Mouse (Mus musculus): ENCODE measurements around the gene Abi3bp.

Abi3bp gene

DNA sequence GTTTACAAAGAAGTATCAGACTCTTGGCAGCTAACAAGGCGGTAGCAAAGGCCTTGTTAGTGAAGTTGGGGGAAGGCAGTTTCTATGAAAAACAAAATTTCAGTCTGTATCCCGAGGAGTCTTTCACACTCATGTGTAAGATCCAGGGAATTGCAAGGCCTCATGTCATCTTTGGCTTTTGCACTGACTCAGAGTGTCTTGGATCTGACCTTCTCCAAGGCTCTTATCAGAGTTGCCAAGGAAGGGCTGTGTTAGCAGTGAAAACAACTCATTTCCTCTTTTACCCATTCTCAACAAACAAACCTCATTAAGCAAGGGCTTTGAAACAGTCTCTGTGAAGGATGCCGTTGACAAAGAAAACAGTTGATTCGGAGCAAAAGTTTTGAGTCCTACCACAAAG lies 17.6 kb downstream of the Abi3bp start:
- no peaks in the 10 kb centered on the region for H3K36me3 ChIP-seq (ENCODE audit: control insufficient read depth, insufficient read depth, low read length, poor library complexity, severe bottlenecking)
- no peaks in the 10 kb centered on the region for H3K27me3 ChIP-seq (ENCODE audit: control insufficient read depth, insufficient read depth, low read length, poor library complexity, severe bottlenecking)
- DNase-seq (ENCODE audit: low read depth, low spot score), result no peak

DNA sequence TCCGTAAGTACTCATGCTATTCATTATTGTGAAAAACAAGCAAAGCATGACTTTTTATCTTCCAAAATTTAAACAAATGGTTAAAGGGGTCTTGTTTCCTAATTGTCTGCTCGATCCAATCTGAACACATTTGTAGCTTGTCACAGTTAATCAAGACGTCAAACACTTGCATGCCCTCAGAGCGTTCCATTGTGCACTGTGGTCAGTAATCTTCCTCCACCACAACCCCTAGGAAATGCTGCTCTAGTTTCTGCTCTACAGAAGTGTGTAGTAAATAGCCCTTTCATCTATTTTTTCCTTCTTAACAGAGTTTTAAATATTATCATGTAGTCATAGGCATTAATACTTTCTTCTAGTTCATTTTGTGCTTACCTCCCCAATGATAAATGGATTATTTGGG lies 19.1 kb downstream of the Abi3bp start:
- no peaks in the 10 kb centered on the region for H3K27me3 ChIP-seq (ENCODE audit: control insufficient read depth, insufficient read depth, low read length, poor library complexity, severe bottlenecking)
- H3K36me3 ChIP-seq (ENCODE audit: control insufficient read depth, insufficient read depth, low read length, poor library complexity, severe bottlenecking), result no peaks in the 10 kb centered on the region
- no peak for DNase-seq (ENCODE audit: low read depth, low spot score)

DNA sequence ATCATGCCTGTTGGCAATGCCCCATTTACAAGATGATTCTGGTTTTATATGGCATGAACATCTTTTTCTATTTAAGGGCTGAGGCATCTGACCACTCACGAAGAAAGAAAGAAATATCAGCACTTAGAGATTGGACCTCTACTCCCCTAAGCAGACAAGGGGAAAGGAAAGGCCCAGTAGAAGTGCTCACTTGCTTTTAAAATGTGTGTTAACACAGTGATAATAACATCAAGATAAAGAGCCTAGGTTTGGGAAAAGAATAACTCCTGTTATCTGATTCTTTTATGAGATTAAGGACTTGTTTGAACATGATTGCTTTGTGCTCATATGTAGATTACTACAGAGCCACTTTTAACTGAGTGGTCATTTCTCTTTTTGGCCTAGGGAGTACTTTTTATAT lies 21.0 kb downstream of the Abi3bp start:
- Histone ChIP-seq H3K36me3 (ENCODE audit: control insufficient read depth, insufficient read depth, low read length, poor library complexity, severe bottlenecking) (no peaks in the 10 kb centered on the region), H3K27me3 (ENCODE audit: control insufficient read depth, insufficient read depth, low read length, poor library complexity, severe bottlenecking) (no peaks in the 10 kb centered on the region)
- DNase-seq (ENCODE audit: low read depth, low spot score), result no peak

DNA sequence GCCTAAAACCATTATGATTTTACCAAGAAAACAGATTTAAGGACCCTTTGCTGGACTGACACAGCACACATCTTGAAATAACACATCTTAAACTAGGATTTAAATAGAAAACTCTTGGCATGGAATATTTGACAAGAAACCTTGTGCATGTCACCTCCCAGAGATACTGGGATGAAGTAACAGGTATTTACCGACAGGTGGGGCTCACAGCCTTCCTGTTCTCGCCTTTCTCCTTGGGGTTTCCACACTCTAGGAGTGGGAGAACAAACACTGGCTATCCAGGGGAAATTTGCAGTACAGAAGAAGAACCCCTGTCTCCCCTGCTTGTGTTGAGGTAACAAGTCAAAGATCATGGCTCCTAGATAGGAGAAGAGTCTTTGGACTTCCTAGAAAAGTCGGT lies 22.8 kb downstream of the Abi3bp start:
- DNase-seq (ENCODE audit: low read depth, low spot score), result no peak
- Histone ChIP-seq H3K36me3 (ENCODE audit: control insufficient read depth, insufficient read depth, low read length, poor library complexity, severe bottlenecking) (no peaks in the 10 kb centered on the region), H3K27me3 (ENCODE audit: control insufficient read depth, insufficient read depth, low read length, poor library complexity, severe bottlenecking) (no peaks in the 10 kb centered on the region)

DNA sequence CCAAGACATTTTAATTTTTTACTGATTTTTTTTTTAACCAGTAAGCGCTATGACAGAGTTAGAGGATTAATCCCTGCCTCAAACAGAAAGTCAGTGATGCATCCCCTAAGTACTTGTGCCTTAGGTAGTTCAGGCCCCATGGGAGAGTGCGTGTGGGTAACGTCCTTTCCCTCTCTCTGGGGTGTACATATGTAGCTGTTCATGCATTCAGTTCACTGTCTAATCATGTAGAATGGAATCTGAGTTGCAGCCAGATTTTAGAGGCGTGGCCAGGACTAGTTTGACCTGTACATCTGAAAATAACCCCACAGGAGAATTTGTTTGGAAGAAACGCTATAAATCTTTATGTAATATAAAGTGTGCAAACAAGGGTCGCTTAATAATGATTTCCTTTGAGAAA lies 23.4 kb downstream of the Abi3bp start:
- Histone ChIP-seq H3K27me3 (ENCODE audit: control insufficient read depth, insufficient read depth, low read length, poor library complexity, severe bottlenecking) (no peaks in the 10 kb centered on the region), H3K36me3 (ENCODE audit: control insufficient read depth, insufficient read depth, low read length, poor library complexity, severe bottlenecking) (no peaks in the 10 kb centered on the region)
- DNase-seq (ENCODE audit: low read depth, low spot score), result no peak

DNA sequence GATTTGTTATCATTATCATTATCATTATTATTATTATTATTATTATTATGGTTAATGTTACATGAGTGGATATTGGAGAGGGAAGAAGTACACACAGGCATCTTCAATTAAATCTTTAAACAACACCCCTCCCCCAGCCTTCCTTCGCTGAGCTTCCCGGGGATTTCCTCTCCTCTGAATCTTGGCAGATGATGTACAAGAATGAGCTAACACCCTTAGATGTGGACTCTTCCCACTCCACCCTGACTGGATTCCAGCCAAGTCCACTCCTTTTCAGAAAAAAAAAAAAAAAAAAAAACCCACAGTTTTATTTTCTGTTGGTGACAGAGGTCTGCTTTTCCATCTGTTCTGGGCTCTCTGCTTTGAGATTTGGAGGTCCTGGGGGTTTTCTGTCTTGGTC lies 23.8 kb downstream of the Abi3bp start:
- no peak for DNase-seq (ENCODE audit: low read depth, low spot score)

DNA sequence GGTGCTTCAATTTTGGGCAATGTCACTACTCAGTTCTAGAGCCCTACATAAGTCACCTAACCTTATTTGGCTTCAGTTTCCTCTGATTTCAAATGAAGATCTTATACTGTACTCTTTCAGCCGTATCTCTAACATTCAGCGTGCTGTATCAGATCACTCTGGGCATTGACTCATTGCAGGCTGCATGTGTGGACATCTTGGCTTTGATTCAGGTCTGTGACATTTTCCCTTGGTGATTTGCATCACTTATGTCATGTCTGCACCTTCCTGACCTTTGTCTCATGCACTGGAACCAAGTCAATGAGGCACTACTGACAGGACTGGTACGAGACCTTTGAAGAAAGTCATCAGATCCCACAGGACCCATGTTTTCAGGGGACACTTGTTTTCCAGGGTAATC lies 24.5 kb downstream of the Abi3bp start:
- no peak for DNase-seq (ENCODE audit: low read depth, low spot score)
- Histone ChIP-seq H3K36me3 (ENCODE audit: control insufficient read depth, insufficient read depth, low read length, poor library complexity, severe bottlenecking) (no peaks in the 10 kb centered on the region), H3K27me3 (ENCODE audit: control insufficient read depth, insufficient read depth, low read length, poor library complexity, severe bottlenecking) (no peaks in the 10 kb centered on the region)

More for the DNA sequence above, 23.8 kb downstream of the Abi3bp start:
- no peaks in the 10 kb centered on the region for H3K36me3 ChIP-seq (ENCODE audit: control insufficient read depth, insufficient read depth, low read length, poor library complexity, severe bottlenecking)
- H3K27me3 ChIP-seq (ENCODE audit: control insufficient read depth, insufficient read depth, low read length, poor library complexity, severe bottlenecking), result no peaks in the 10 kb centered on the region

DNA sequence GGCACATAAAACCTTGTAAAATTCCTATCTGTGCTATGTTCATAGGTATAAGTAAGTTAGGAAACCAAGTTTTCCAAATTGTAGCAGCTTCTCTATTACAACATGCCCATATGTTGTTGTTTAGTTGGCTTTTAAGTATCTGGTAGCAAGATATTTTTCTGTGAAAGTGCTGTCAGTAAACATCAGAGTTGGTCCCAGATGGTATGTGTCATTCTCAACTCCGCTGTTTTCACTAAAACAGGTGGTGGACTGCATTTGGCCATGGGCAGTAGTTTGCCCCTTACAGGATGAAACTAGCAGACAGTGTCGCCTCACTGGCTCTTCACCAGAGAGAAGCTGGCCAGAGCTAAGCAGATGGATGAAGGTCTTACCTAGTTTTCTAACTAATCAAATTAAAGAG lies 26.3 kb downstream of the Abi3bp start:
- no peaks in the 10 kb centered on the region for H3K27me3 ChIP-seq (ENCODE audit: control insufficient read depth, insufficient read depth, low read length, poor library complexity, severe bottlenecking)
- no peak for DNase-seq (ENCODE audit: low read depth, low spot score)
- no peaks in the 10 kb centered on the region for H3K36me3 ChIP-seq (ENCODE audit: control insufficient read depth, insufficient read depth, low read length, poor library complexity, severe bottlenecking)

DNA sequence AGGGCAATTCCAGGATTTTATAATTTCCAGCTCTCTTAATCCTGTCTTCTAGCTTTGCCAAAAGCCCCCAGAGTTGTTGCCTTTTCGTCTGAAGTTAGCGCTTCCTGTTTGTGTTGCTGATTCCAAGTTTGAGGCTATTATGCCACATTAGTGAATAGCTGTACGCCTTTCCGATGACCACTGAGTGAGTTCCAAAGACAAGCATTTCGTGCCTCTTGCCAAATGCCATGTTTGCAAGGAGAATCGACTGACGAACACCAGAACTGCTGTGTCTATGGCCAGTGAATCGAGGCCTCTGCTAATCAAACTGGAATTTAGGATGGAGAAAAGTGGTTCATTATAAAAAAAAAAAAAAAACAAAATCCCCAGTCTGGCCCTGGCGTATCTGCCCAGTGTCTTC lies 40.3 kb downstream of the Abi3bp start:
- DNase-seq (ENCODE audit: low read depth, low spot score), result no peak
- no peaks in the 10 kb centered on the region for H3K27me3 ChIP-seq (ENCODE audit: control insufficient read depth, insufficient read depth, low read length, poor library complexity, severe bottlenecking)
- H3K36me3 ChIP-seq (ENCODE audit: control insufficient read depth, insufficient read depth, low read length, poor library complexity, severe bottlenecking), result no peaks in the 10 kb centered on the region

DNA sequence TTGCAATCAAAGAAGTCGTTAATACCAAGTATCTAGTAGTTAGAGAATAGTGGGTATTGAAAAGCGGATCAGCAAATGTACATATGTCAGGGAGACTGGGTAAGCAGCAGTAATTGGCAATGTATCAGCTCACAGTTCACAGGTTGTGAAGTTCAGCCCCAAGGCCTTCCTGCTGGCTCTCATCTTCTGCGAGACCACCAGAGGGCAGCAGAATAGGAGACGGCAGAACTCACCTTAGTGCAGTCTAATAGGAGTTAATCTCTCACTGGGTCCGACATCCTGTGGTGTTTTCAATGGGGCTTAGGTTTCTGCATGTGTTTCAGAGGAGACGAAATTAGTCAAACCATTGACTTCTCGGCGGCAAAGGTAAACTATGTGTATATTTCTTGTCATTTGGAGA lies 46.7 kb downstream of the Abi3bp start:
- peak; percentile 1 for DNase-seq (ENCODE audit: low read depth, low spot score)
- no peaks in the 10 kb centered on the region for H3K27me3 ChIP-seq (ENCODE audit: control insufficient read depth, insufficient read depth, low read length, poor library complexity, severe bottlenecking)
- H3K36me3 ChIP-seq (ENCODE audit: control insufficient read depth, insufficient read depth, low read length, poor library complexity, severe bottlenecking), result no peaks in the 10 kb centered on the region

DNA sequence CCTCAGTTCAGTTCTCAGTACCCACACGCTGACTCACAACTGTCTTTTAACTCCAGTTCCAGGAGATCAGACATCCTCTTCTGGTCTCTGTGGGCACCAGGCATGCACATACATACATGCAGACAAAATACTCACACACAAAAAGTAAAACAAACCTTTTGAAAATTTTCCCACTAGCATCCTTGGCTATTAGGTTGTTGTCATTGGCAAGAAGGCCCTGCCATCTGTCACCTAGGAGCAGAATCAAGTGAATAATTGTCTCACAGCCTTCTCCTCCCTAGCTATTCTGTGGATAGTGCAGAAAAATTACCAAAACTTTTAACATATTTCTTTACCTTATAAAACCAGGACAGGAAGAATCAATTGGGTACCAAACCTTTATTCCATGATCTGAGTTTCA lies 48.8 kb downstream of the Abi3bp start:
- no peak for DNase-seq (ENCODE audit: low read depth, low spot score)
- H3K36me3 ChIP-seq (ENCODE audit: control insufficient read depth, insufficient read depth, low read length, poor library complexity, severe bottlenecking), result no peaks in the 10 kb centered on the region
- no peaks in the 10 kb centered on the region for H3K27me3 ChIP-seq (ENCODE audit: control insufficient read depth, insufficient read depth, low read length, poor library complexity, severe bottlenecking)

DNA sequence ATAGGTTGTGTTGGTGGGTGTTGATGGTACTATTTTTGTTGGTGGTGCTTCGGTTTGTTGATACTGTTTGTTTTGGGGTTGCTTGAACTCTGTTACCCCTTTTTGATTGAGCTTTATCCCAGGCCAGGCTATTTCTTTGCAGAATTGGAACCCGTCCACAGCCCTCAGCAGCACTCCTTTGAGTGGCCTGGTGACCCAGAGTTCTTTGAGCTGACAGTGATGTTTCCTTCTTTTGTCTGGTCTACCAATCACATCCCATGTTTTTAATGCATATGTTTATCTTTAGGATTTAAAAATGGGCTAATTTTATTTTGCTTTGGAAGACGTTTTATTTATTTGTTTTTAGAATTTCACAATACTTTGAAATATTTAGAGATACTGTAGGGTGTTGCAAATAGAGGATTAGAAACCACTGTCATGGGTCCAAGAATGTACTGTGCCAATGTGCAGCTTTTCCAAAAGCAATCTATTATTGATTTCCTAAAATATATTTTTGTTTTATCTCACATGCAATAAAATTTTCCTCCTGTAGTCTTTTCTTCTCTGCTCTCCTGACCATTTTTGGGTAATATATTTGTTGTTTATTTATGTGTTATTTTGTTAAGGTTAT lies 50.5 kb downstream of the Abi3bp start:
- no peaks in the 10 kb centered on the region for H3K36me3 ChIP-seq (ENCODE audit: control insufficient read depth, insufficient read depth, low read length, poor library complexity, severe bottlenecking)
- no peak for DNase-seq (ENCODE audit: low read depth, low spot score)
- no peaks in the 10 kb centered on the region for H3K27me3 ChIP-seq (ENCODE audit: control insufficient read depth, insufficient read depth, low read length, poor library complexity, severe bottlenecking)

DNA sequence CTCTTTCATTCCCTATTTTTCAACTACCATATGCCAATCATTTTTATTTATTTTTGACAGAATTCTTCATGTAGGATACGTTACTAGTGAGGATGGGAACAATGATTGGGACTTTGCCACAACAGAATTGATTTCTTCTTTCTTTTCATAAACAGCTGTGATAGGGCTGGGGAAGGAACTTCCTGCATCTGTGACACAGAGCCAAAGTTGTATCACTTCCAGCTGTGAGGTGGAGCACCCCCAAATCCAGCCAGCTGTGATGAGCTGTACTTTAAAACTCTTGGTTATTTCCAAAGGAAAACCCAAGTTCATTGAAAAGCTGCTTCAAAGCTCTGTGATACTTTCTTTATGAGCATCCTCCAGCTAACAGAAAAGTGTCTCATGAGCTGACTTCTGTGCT lies 101.9 kb downstream of the Abi3bp start:
- H3K36me3 ChIP-seq (ENCODE audit: control insufficient read depth, insufficient read depth, low read length, poor library complexity, severe bottlenecking), result no peaks in the 10 kb centered on the region
- H3K27me3 ChIP-seq (ENCODE audit: control insufficient read depth, insufficient read depth, low read length, poor library complexity, severe bottlenecking), result no peaks in the 10 kb centered on the region
- DNase-seq (ENCODE audit: low read depth, low spot score), result no peak

DNA sequence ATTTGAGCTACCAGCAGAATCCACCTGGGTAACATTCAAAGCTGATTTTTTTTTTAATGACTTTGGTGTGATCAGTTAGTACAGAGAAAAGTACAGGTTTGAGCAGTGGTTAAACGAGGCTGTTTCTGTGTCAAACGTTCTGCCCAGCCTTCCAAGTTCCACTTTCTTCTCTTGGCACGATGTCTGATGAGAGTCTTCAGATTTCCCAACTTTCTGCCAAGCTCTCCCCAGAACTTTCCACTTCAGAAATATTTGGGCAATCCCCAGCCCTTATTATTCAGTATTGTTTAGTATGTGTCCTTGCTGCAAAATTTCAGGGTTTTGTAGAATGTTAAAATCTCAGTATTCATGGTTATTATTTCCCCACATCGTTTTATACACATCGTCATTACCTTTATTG lies 115.9 kb downstream of the Abi3bp start:
- no peak for DNase-seq (ENCODE audit: low read depth, low spot score)
- Histone ChIP-seq H3K36me3 (ENCODE audit: control insufficient read depth, insufficient read depth, low read length, poor library complexity, severe bottlenecking) (no peaks in the 10 kb centered on the region), H3K27me3 (ENCODE audit: control insufficient read depth, insufficient read depth, low read length, poor library complexity, severe bottlenecking) (no peaks in the 10 kb centered on the region)

DNA sequence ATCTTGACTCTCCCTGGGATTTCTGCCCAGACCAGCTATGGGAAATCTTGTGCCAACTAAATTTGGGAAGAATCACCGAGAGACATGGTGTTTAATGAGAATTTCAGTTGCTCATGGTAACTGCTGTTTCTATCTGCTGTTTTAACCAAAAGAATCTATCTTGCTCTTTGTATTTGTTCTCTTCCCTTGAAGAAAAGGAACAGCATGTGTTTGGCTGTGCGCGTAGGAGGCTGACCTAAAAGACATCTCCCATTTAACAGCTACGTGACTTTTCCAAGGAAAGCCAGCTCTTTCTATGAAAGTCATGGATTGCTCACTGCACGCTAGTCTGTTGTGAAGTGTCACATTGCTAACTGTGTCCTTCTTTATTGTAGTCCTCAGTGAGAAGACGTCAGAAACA lies 117.2 kb downstream of the Abi3bp start:
- H3K27me3 ChIP-seq (ENCODE audit: control insufficient read depth, insufficient read depth, low read length, poor library complexity, severe bottlenecking), result no peaks in the 10 kb centered on the region
- no peaks in the 10 kb centered on the region for H3K36me3 ChIP-seq (ENCODE audit: control insufficient read depth, insufficient read depth, low read length, poor library complexity, severe bottlenecking)
- DNase-seq (ENCODE audit: low read depth, low spot score), result no peak

DNA sequence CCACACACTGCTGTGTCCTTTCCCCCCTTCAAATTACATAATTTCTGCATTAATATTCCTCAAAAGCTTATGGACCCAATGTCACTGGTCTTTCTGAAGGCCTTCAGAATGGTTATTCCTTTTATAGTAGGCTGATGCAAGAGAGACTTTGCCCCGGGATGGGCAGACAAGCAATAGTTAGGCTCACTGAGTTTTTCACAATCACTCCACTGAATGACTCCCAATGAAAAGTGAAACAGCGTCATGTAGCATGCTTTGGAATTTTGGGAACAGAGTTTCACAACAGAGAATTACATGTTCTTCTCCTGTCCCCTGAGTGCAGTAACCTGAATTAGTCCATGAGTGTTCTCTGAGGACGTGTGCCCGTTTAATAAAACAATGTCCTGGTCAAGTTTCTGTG lies 120.7 kb downstream of the Abi3bp start:
- no peak for DNase-seq (ENCODE audit: low read depth, low spot score)
- Histone ChIP-seq H3K36me3 (ENCODE audit: control insufficient read depth, insufficient read depth, low read length, poor library complexity, severe bottlenecking) (no peaks in the 10 kb centered on the region), H3K27me3 (ENCODE audit: control insufficient read depth, insufficient read depth, low read length, poor library complexity, severe bottlenecking) (no peaks in the 10 kb centered on the region)
